Mouse (Mus musculus) neural tube, embryonic 13.5 days (tissue): ENCODE measurements at regions not wholly inside any gene's neighbourhood (a gene's known extent, or its start where the extent isn't known, plus 50 kb on each side); places are given as distances from the start of the nearest gene placed in this dataset.

Source experiments
- ATAC-seq: fragments of 200-750 bp; cut with Nextera tagmentation; 2 replicates; pipeline ENCODE4 v1.8.0; 2017; ENCODE audit warnings: low read depth, mild to moderate bottlenecking, moderate TSS enrichment, moderate library complexity
- H3K27ac ChIP-seq: fragments of 300-500 bp; sonication (generic); replicated peaks from 2 replicates; pipeline ENCODE4 v1.5.1; 2015; ENCODE audit warnings: moderate library complexity, mild to moderate bottlenecking, inconsistent platforms
- H3K27me3 ChIP-seq: fragments of 300-500 bp; sonication (generic); 2 replicates; pipeline ENCODE4 v1.6.1; 2015; ENCODE audit warnings: mild to moderate bottlenecking, inconsistent platforms
- H3K36me3 ChIP-seq: fragments of 300-500 bp; sonication (generic); 2 replicates; pipeline ENCODE4 v1.6.1; 2015; ENCODE audit warnings: mild to moderate bottlenecking, inconsistent platforms
- H3K4me1 ChIP-seq: fragments of 300-500 bp; sonication (generic); replicated peaks from 2 replicates; pipeline ENCODE4 v1.6.1; 2015; ENCODE audit warnings: inconsistent platforms
- H3K4me2 ChIP-seq: fragments of 300-500 bp; sonication (generic); 2 replicates; pipeline ENCODE4 v1.6.1; 2015; ENCODE audit warnings: inconsistent platforms, mild to moderate bottlenecking, moderate library complexity
- H3K4me3 ChIP-seq: fragments of 300-500 bp; sonication (generic); 2 replicates; pipeline ENCODE4 v1.5.1; 2015; ENCODE audit warnings: mild to moderate bottlenecking, inconsistent platforms
- H3K9ac ChIP-seq: fragments of 300-500 bp; sonication (generic); 2 replicates; pipeline ENCODE4 v1.6.1; 2015; ENCODE audit warnings: moderate library complexity, mild to moderate bottlenecking, inconsistent platforms
- H3K9me3 ChIP-seq: fragments of 300-500 bp; sonication (generic); 2 replicates; pipeline ENCODE4 v1.6.1; 2016; ENCODE audit warnings: inconsistent platforms
- WGBS: fragments of 180-500 bp; shearing (Covaris S2); methylation state at CpG from one replicate; pipeline ENCODE4 v1.1.7; 2015; 5-methylcytosine and 5-hydroxymethylcytosine counted together

- H3K27ac ChIP-seq: no peak overlapping the region
- no peaks in the 10 kb centered on the region for H3K27me3 ChIP-seq
- H3K9me3 ChIP-seq: no peaks in the 10 kb centered on the region
- no peak overlapping the region for H3K4me3 ChIP-seq
- H3K36me3 ChIP-seq: no peaks in the 10 kb centered on the region
- H3K4me1 ChIP-seq: no peaks in the 10 kb centered on the region
- 0 out of 2 replicates have a peak, but pooled peaks have one; percentile 43 for ATAC-seq
- no peak overlapping the region for H3K4me2 ChIP-seq
- H3K9ac ChIP-seq: no peak overlapping the region
- 79% methylated on average over 2 of the region's 2 CpGs for WGBS
Measured at GRCm38 (mm10) chr1:49082555-49082954, 1817.9 kb upstream of the Tmeff2 start.

GRCm38 (mm10) chr1:49099573-49099972, 1800.9 kb upstream of the Tmeff2 start:
- Histone ChIP-seq H3K36me3 (no peaks in the 10 kb centered on the region), H3K27ac (no peak overlapping the region), H3K27me3 (no peaks in the 10 kb centered on the region), H3K4me3 (no peak overlapping the region), H3K4me1 (no peaks in the 10 kb centered on the region), H3K9me3 (no peaks in the 10 kb centered on the region), H3K4me2 (no peak overlapping the region), H3K9ac (no peak overlapping the region)
- ATAC-seq: no peak
- 65% methylated on average over 2 of the region's 2 CpGs for WGBS

- WGBS: 44% methylated on average over 2 of the region's 2 CpGs
- Histone ChIP-seq H3K4me2 (no peak overlapping the region), H3K4me3 (no peak overlapping the region), H3K4me1 (no peaks in the 10 kb centered on the region), H3K9me3 (no peaks in the 10 kb centered on the region), H3K27ac (no peak overlapping the region), H3K27me3 (no peaks in the 10 kb centered on the region), H3K36me3 (no peaks in the 10 kb centered on the region), H3K9ac (no peak overlapping the region)
- ATAC-seq: no peak
Measured at GRCm38 (mm10) chr1:49109090-49109489, 1791.4 kb upstream of the Tmeff2 start.

DNA sequence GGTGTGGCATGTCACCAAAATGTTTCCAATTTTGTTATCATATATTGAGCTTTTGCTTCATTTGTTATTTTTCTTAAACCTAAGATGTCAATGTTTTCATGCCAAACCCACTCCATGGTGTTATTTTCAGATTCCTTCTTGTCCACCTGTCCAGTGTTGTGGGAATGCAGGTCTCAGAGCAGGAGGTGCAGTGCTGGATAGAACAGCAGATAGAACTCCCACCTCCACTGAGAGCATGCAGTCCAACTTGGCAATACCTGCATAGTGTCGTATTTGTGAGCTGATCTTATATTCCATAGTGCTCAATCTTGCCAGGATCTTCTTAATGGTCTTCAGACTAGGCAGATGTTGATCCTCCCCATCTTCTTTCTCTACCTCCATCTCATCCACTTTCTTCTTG, 1790.9 kb upstream of the Tmeff2 start:
- H3K4me3 ChIP-seq: no peak overlapping the region
- no peak overlapping the region for H3K9ac ChIP-seq
- no peaks in the 10 kb centered on the region for H3K36me3 ChIP-seq
- WGBS: 86% methylated on average over 1 of the region's 1 CpGs
- H3K9me3 ChIP-seq: no peaks in the 10 kb centered on the region
- no peaks in the 10 kb centered on the region for H3K27me3 ChIP-seq
- no peaks in the 10 kb centered on the region for H3K4me1 ChIP-seq
- H3K4me2 ChIP-seq: no peak overlapping the region
- no peak for ATAC-seq
- H3K27ac ChIP-seq: no peak overlapping the region
